Mouse (Mus musculus) natural killer cell, adult 2 months (primary cell): ENCODE data around the gene 3110082I17Rik.

ENCODE experiments used
- DNase-seq, 2 experiments: peaks; one replicate each; pipeline ENCODE4 v3.0.0; 2022; ENCODE audit warnings: low spot score in 2 of 2

Gene 3110082I17Rik

DNA sequence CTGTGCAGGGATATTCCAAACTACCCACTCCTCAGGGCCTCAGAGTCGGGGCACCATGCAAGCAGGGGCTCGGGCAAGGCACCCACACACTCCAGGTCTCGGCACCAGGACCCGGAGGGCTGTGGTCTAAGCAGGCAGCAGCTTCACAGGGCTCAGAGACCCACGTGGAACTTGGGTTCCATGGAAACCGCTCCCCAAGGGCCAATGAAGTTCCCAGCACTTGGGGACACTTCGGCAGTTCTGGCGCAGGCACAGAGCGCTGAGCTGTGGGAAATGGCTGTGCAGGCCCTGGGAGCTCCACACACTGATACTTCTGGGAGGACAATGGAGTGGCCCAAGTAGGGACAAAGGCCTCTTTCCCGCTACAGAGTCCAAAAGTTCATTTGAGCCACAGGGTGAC lies 7.3 kb downstream of the 3110082I17Rik start:
- no peak for DNase-seq

- no peak for DNase-seq
Observed at GRCm38 (mm10) chr5:139449926-139450325, 10.4 kb downstream of the 3110082I17Rik start.

DNA sequence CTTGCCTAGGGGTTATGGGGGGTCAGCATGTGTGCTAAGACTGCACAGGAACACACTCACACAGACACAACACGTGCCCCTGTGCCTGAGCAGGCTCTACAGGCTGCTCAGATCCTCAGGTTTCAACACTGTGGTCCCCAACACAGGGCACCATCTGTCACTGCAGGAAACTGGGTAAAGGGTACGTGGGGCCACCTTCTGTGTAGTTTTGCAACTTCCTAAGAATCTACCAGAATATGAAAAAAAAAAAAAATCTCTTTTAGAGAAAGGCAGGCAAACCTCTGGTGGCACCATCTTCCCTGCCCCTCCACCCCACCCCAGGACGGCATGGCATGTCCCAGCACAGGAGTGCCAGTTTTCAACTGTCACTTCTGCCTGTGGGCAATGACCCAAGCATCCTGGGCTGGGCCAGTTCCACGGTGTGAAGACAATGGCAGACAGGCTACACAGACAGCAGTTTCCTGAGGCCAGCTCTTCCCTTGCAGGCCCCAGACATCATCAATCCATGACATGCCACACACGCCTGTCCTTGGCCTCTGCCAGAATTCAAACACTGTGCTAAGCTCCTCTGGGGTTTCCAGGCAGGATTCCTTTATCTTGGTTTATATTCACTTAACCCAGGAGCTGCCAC lies 11.1 kb downstream of the 3110082I17Rik start:
- DNase-seq = peak in 1 of 2 experiments; percentile 18

GRCm38 (mm10) chr5:139448025-139448424 lies 12.3 kb downstream of the 3110082I17Rik start:
- DNase-seq = no peak

DNA sequence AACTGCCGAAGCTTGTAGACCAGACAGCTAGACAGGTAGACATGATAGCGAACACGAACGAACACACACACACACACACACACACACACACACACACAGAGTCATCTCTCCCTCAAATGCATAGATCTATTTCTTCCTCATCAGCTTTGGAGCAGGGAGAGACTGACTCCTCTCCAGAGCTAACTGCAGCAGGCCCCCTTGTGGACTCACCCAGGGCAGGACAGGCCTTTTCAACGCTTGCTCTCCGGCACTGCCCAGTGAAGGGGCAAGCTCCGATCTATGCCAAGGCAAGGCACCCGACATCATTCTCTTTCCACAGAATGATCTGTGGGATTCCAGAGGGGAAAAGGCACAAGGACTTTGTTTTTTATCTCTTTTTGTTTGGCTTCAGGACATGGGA lies 15.1 kb downstream of the 3110082I17Rik start:
- DNase-seq = no peak

DNA sequence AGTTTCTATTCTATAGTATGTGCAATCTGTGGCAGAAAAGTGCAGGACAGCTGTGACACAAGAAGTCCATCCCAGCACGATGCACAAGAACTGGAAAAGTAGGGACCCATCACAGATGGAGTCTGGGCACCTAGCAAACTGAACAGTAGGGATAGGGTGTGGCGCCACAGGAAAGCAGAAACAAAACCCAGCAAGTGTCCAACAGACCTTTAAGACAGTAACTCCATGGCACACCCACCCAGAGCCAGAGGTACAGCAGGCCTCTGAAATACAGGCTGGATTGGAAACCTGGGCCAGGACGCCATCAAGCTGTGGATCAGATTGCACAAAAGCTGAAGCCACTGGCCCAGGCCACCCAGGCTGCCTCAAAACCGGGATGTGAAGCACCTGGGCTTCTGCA lies 17.4 kb downstream of the 3110082I17Rik start:
- no peak for DNase-seq

- no peak for DNase-seq
Observed at GRCm38 (mm10) chr5:139442428-139442827, 17.9 kb downstream of the 3110082I17Rik start.

DNA sequence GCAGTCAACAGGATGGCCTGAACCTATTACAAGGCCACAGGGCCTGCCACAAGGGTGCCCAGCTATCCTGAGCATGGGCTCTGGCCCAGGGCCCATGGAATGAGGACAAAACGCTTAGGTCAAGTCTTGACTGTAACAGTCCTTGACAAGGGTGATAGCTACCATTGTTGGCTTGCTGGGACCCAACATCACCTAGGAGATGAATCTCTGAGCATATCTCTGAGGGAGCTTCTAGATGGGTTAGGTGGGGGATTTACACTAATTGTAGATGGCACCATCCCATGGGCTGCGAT lies 18.7 kb downstream of the 3110082I17Rik start:
- DNase-seq = no peak

DNA sequence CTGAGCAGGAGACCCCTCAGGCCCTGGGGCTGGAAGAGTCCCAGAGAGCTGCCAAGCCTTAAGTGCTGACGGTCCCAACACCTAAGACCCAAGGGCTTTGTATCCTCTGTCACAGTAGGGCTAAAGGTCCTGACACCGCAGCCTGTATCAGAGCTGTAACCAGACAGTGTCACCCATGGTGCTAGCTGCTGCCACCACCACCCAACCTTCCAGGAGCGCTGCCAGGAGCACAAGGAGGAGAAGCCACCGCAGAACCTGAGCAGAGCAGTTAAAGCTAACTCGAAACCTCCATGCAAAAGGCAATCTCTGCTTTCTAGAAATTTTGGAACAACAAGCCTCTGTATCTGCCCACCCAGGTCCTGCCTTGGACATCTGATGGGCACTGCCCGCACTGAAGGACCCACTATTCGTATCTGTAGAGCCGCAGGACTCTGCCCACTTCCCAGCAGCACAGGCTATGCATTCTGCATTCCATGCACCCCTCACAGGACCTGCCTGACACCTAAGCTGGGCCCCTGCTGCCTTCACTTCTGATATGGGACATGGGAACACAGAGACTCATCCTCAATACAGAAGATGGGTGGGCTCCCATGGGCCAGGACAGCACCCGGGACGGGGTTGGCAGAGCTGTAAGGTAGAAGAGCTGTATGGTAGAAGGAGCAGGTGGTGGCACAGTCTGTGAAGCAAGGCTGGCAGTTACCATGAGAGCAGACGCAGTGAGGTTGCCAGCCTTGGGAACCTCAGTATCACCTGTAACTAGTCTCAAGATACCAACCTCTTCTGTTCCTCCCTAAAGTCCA lies 19.2 kb downstream of the 3110082I17Rik start:
- DNase-seq = no peak

GRCm38 (mm10) chr5:139440451-139440850 lies 19.9 kb downstream of the 3110082I17Rik start:
- no peak for DNase-seq

DNA sequence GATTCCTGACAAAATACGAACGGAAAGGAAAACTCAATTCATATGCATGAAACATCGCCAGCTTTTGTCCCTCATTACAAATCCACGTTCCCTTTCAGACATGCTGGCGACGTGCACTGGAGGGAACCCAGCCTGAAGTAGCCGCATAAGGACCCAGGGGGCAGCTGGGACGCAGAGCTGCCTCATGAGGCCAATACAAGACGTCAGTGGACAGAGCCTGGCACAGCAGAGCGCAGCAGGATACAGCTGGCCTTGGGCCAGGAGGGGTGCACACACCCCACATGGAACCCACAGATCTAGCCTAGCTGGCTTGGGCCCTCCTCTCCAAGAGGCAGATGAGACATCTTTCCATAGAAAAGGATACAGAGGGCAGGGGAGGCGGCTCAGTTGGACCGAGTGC lies 21.9 kb downstream of the 3110082I17Rik start:
- DNase-seq = no peak

DNA sequence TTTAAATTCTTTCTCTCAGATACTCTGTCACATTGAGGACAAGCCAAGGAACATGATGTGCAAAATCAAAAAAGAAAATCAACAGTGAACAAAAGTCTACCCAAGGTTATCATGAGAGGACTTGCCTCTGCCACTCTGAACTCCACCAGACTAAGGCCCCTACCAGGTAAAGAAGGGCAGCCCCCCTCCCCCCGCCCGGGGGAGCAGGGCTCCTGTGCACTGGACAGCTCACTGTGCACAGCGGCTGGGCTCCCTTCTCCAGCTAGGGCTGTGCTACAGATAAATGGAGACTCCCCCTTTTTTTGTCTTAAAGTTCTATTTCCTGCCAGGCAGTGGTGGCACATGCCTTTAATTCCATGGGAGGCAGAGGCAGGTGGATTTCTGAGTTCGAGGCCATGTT lies 22.6 kb downstream of the 3110082I17Rik start:
- no peak for DNase-seq

DNA sequence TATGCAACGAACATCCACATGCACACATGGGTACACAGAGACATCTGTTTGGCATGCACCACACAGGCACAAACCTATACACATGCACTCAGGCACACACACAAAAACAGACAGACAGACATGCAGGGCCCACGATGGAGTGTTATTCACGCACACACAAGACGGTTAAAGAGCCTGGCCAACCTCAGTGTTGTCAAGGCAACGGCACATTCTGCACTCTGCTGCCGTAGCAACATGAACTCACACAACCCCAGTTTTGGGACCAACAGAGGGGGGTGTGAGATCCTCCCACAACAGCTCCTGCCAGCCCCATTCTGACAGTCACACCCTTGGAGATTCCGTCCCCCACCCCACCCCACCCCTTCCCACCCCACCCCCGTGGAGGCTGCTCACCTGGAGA lies 25.4 kb downstream of the 3110082I17Rik start:
- DNase-seq = no peak

DNA sequence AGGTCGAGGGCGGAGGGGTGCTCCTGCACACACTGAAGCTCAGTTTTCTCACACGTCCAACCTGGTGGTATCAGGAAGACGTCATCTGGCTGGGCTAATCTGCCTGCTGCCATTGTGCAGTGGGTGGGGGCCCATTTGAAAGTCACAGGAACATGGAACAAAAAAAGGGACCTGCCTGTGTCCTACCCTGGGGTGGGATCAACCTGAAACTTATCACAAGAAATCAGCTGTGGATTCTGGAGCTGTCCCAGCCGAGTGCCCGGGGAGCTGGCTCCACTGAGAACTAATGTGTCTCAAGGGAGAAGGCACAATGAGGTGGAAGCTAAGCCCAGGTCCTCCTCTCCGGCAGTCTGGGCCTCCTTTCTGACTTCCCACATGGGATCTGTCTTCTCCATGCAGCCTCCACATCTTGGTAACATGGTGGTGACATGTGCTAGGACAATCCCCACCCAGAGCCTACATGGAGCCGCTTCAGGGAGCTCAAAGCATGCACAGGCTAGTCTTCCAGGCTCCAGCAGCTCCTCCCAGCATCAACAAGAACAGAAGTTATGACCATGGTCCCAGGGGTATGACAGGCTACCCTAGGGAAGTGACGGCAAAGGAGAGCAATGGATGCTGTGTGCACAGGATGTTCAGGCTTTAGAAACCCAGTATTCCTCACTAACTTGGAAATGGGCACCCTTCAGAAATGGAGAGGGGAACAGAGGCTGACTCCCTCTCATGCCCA lies 26.3 kb downstream of the 3110082I17Rik start:
- DNase-seq = no peak

GRCm38 (mm10) chr5:139432747-139433508 lies 27.4 kb downstream of the 3110082I17Rik start:
- no peak for DNase-seq

DNA sequence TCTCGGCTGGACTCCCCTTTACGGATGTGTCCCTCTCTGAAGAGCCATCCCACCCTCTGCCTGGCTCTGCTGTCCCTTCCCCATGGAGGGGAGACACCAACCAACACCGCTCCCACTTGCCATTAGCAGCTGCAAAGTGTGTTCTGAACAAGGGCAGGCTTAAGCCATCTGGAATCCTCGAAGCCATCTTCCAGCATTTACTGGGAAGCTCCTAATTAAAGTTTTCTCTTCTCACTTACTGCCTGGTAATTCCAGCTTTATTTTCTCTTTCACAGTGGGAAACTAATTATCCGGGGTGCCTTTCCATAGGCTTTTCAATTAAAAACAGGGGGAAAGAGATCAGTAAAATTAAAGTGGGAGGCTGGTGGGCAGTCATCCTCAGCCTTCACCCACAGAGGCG lies 28.0 kb downstream of the 3110082I17Rik start:
- no peak for DNase-seq

DNA sequence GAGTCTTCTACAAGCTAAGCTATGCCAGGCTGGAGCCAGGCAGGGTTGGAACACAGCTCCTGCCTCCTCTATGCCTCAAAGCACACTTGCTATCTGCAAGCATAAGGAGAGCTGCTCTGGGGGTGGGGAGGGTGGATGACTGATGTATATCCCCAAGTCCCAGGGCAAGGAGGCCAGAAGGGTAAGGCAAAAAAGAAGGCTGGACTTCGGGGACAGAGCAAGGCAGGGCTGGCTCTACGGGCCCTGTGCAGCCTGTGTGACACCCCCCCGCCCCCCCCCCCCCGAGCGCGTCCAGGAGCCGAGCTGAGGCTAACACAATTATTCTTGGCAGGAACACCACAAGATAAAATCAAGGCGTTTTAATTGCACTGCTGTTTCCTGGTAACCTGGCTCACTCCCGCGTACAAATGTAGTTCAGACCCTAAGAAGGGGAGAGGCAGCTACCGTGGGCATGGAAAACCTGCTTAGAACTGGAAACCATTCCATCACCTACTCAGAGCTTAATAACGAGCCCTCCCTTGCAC lies 30.4 kb downstream of the 3110082I17Rik start:
- no peak for DNase-seq

GRCm38 (mm10) chr5:139427989-139428388 lies 32.3 kb downstream of the 3110082I17Rik start:
- DNase-seq = no peak

GRCm38 (mm10) chr5:139427001-139427400 lies 33.3 kb downstream of the 3110082I17Rik start:
- no peak for DNase-seq

DNA sequence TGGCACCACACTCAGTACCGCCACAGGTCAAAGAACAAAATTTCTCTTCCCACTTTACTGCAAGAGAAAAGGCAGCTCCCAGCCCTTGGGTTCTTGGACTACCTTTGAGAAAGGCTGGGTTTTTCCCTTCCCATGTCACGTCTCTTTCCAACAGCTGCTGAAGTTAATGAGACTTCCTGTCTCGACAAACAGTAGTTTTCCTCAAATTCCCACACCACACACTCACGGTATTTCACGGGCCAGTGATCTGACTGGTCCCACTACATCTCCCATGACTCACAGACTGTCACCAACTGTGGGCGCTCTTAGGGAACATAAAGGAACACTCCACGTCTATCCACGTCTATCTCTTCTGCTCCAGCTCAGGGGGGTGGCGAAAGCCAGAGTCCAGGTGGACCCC lies 35.1 kb downstream of the 3110082I17Rik start:
- DNase-seq = no peak

DNA sequence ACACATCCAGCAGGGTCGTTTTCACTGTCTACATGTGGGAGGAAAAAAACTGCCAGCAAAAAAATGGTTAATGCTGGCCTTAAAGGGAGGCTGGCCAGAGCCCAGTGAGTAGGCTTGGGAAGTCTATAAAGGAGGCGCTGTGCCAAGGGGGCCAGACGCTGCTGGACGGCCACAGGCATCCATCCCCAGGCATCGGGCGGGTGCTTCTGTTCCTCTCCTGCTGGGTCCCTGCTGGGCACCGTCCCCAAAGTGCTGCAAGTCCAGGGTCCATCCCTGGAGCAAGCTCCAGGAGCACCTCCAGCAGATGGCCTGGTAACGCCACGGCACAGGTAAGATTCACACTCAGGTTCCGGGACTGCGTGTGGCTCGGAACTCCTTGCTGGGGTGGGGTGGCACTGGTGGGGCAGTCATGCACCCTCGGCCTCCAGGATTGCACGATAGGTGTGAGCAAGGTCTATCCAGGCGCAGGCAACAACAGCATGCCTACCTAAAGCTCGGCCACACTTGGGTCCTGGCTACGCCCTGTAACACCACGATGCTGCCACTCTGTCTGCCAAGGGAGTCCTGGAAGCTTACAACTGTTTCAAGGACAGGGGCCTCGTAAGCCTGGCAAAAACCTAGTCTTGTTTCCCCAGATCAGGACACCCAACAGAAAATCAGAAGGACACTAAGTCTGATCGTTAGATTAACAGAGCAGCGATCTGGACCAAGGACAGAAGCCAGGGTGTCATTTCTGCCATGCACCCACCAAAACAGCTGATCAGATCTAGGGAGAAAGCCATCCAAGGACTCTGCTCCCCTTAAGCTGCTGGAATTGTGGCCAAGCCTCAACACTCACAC lies 37.1 kb downstream of the 3110082I17Rik start, which contains the start of gene Gper1:
Gper1 (plus strand) TSS at position 126 of the 840 bp plus-strand sequence.
- no peak for DNase-seq
